Mouse (Mus musculus) erythroblast, embryonic 14.5 days (primary cell): ENCODE data around the gene Hspe1.

ENCODE experiments used
- GATA1 ChIP-seq: IDR thresholded peaks from 2 replicates; pipeline ENCODE4 v1.6.1; 2012; ENCODE audit warnings: low read length, inconsistent platforms, mixed read lengths
- TAL1 ChIP-seq: IDR thresholded peaks from 3 replicates; pipeline ENCODE4 v1.6.1; 2012; ENCODE audit warnings: low read length, inconsistent platforms, mixed read lengths

DNA sequence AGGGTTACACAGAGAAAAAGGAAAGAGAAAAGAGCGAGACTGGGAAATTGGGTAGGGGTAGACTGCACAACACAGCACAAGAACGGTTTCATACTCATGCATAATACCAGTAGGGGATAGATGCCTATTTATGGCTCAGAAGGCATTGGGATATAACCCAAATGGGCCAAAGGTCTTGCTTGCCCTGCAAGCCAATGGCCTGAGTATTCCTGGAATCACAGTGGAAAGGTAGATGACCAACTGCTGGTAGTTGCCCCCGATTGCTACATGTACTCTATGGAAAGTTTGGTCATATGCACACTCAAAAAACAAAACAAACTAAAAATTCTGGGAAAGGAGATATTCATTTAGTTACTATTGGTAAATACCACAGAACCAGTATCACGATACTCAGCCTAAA lies 8.3 kb upstream of the Hspe1 start:
- TF ChIP-seq TAL1 (no peak), GATA1 (no peak)
